In genomic region chr14:57999402-57999734, GRCm38 (mm10) we compare ENCODE assay signal across 8 mouse cellular contexts. TPM values are rescaled to one million over a fixed set of nuclear protein-coding genes. Genes with fewer than 3 reads are reported as not detected.
DNase-seq lines count a peak whose midpoint lies in the region; ATAC-seq and TF ChIP-seq lines count a peak whose summit lies in the region.

No protein-coding gene starts in this region.

- H3K27ac ChIP-seq in testis, adult 2 months (ENCODE audit: control insufficient read depth, insufficient read depth, low read depth, low read length) = peak overlapping the region; percentile 97
- peak overlapping the region; percentile 86; the same call in 1 of the 2 replicates for H3K27ac ChIP-seq in liver, embryonic 12.5 days
- no peak overlapping the region for H3K27ac ChIP-seq in stomach, postnatal 0 days (replicated peaks)

- TF ChIP-seq CTCF in testis, adult 2 months (IDR thresholded peaks at IDR 0.05; ENCODE audit: control insufficient read depth, insufficient read depth, insufficient replicate concordance, low read depth, low read length) = peak; percentile 9; the same call in 1 of the 2 replicates
- peak; percentile 41 for TF ChIP-seq CTCF in stomach, postnatal 0 days (IDR thresholded peaks at IDR 0.05; ENCODE audit: low read depth)

- H3K36me3 ChIP-seq in testis, adult 2 months (ENCODE audit: control insufficient read depth, insufficient read depth, low read length) = no peaks in the 10 kb centered on the region
- no peaks in the 10 kb centered on the region; the same call in 1 of the 2 replicates for H3K36me3 ChIP-seq in liver, embryonic 12.5 days
- no peaks in the 10 kb centered on the region for H3K36me3 ChIP-seq in stomach, postnatal 0 days (ENCODE audit: control insufficient read depth, insufficient read depth, low read length)

- H3K9ac ChIP-seq in liver, embryonic 12.5 days = peak overlapping the region; percentile 93; the same call in 1 of the 2 replicates
- H3K9ac ChIP-seq in stomach, postnatal 0 days (ENCODE audit: low read length) = no peak overlapping the region

- H3K4me3 ChIP-seq in testis, adult 2 months (ENCODE audit: control insufficient read depth, low read depth, low read length) = peak overlapping the region; percentile 95
- H3K4me3 ChIP-seq in liver, embryonic 12.5 days = peak overlapping the region; percentile 99
- peak overlapping the region; percentile 87; the same call in 1 of the 2 replicates for H3K4me3 ChIP-seq in stomach, postnatal 0 days (ENCODE audit: low read depth, low read length)

- H3K27me3 ChIP-seq in testis, adult 2 months (ENCODE audit: control insufficient read depth, insufficient read depth, low read length) = no peaks in the 10 kb centered on the region
- no peaks in the 10 kb centered on the region for H3K27me3 ChIP-seq in liver, embryonic 12.5 days (replicated peaks)
- no peaks in the 10 kb centered on the region for H3K27me3 ChIP-seq in stomach, postnatal 0 days (ENCODE audit: control insufficient read depth, insufficient read depth, low read length)

- peaks cover 3% of the 10 kb centered on the region for H3K4me1 ChIP-seq in testis, adult 2 months (ENCODE audit: control insufficient read depth, insufficient read depth, low read length)
- H3K4me1 ChIP-seq in liver, embryonic 12.5 days = peaks cover 32% of the 10 kb centered on the region
- H3K4me1 ChIP-seq in stomach, postnatal 0 days (replicated peaks; ENCODE audit: control insufficient read depth, insufficient read depth) = no peaks in the 10 kb centered on the region

- H3K4me2 ChIP-seq in liver, embryonic 12.5 days = peak overlapping the region; percentile 92
- peak overlapping the region; percentile 87; the same call in 1 of the 2 replicates for H3K4me2 ChIP-seq in stomach, postnatal 0 days (replicated peaks; ENCODE audit: low read depth)

- TF ChIP-seq EP300 in stomach, postnatal 0 days (optimal IDR thresholded peaks at IDR 0.05) = no peak

- 30% methylated on average over 5 of the region's 5 CpGs for WGBS in liver, embryonic 12.5 days (ENCODE audit: insufficient replicate concordance)
- WGBS in stomach, postnatal 0 days = 27% methylated on average over 5 of the region's 5 CpGs

- DNase-seq in frontal cortex, postnatal 25 days (ENCODE audit: low spot score in 2 of 2) = no peak
- DNase-seq in testis, postnatal 10 days (ENCODE audit: low spot score) = no peak
- no peak for DNase-seq in stomach, postnatal 0 days (ENCODE audit: low spot score)
- DNase-seq in gastrocnemius, adult 8-10 months (ENCODE audit: low spot score in 2 of 2) = no peak
- no peak for DNase-seq in retina, embryonic 14.5 days (ENCODE audit: low spot score)

- H3K9me3 ChIP-seq in liver, embryonic 12.5 days (replicated peaks) = 0 out of 2 replicates have a peak, but pooled peaks cover 6% of the 10 kb centered on the region
- H3K9me3 ChIP-seq in stomach, postnatal 0 days (ENCODE audit: control insufficient read depth, low read length) = no peaks in the 10 kb centered on the region

- no peak for TF ChIP-seq POLR2A in testis, adult 2 months (IDR thresholded peaks at IDR 0.05; ENCODE audit: control insufficient read depth, low read depth, low read length)

- ATAC-seq in frontal cortex, adult (ENCODE audit: low TSS enrichment) = 0 out of 2 replicates have a peak, but pooled peaks have one; percentile 25
- ATAC-seq in liver, embryonic 12.5 days = no peak; the same call in 1 of the 2 replicates
- no peak for ATAC-seq in stomach, postnatal 0 days (ENCODE audit: low FRiP score, low TSS enrichment)

RNA-seq across cellular contexts. Expression of gene Micu2, which starts 0.3 kb away (rescaled TPM):
- polyA plus RNA-seq in testis, adult 2 months (2012; rRNA removed) = 6.9 and 7.7 TPM in 2 replicates
- polyA plus RNA-seq in liver, embryonic 12.5 days (2016; fragmentation: Nextera tagmentation; extraction: Ambion mirVana) = 49.9 and 51.5 TPM in 2 replicates
- 71.8 and 76.4 TPM in 2 replicates for polyA plus RNA-seq in stomach, postnatal 0 days (2015; fragmentation: Nextera tagmentation; extraction: Ambion mirVana)
- total RNA-seq in gastrocnemius, adult 8-10 months (2022) = 10 to 100 TPM; 38.7 to 43.9 (median 41.0) TPM
